Mouse (Mus musculus): ENCODE measurements at regions not wholly inside any gene's neighbourhood (a gene's known extent, or its start where the extent isn't known, plus 50 kb on each side); places are given as distances from the start of the nearest gene placed in this dataset.

- in situ Hi-C loops (cut with MboI; ENCODE audit: low sequenced_read_pairs in 2 of 2, unreplicated experiment in 2 of 2), result no loop called here
- H3K4me3 ChIP-seq (ENCODE audit: insufficient read depth in 1 of 2, low read depth in 1 of 2, low read length in 2 of 2, poor library complexity in 1 of 2, severe bottlenecking in 1 of 2), result no peak overlapping the region
- H3K9me3 ChIP-seq (ENCODE audit: control insufficient read depth, insufficient read depth, low read depth, low read length), result no peaks in the 10 kb centered on the region
- TF ChIP-seq MAFK (IDR thresholded peaks at IDR 0.05; ENCODE audit: insufficient read depth, low read depth, low read length), result no peak
- TF ChIP-seq HCFC1 (IDR thresholded peaks at IDR 0.05; ENCODE audit: borderline replicate concordance, insufficient read depth, low read length), result no peak
- TF ChIP-seq ZC3H11A (IDR thresholded peaks at IDR 0.05; ENCODE audit: borderline replicate concordance, low read depth, low read length), result no peak
- TF ChIP-seq ZNF384 (IDR thresholded peaks at IDR 0.05; ENCODE audit: low read depth, low read length), result no peak
- no peak for TF ChIP-seq CHD2 (IDR thresholded peaks at IDR 0.05; ENCODE audit: low read depth, low read length)
- no peak for DNase-seq (ENCODE audit: low read depth, low spot score)
- H3K27ac ChIP-seq (ENCODE audit: insufficient read depth, low read depth, low read length, poor library complexity, severe bottlenecking), result no peak overlapping the region
- peaks cover 0 to 9% of the 10 kb centered on the region in 2 experiments; a peak in 1 of 4 replicates for H3K4me1 ChIP-seq (ENCODE audit: control insufficient read depth in 2 of 2, insufficient read depth in 2 of 2, low read length in 2 of 2, poor library complexity in 1 of 2)
- no peaks in the 10 kb centered on the region for H3K36me3 ChIP-seq (ENCODE audit: control insufficient read depth, insufficient read depth, low read length, poor library complexity, severe bottlenecking)
- no peak overlapping the region for H3K9ac ChIP-seq (ENCODE audit: insufficient read depth, low read depth, low read length, poor library complexity, severe bottlenecking)
Measured at GRCm38 (mm10) chr9:61077807-61078206, 283.5 kb downstream of the Uaca start.

GRCm38 (mm10) chr9:61081474-61082021, 287.2 kb downstream of the Uaca start:
- DNase-seq (ENCODE audit: low read depth, low spot score), result no peak
- no peak overlapping the region for H3K9ac ChIP-seq (ENCODE audit: insufficient read depth, low read depth, low read length, poor library complexity, severe bottlenecking)
- no peak overlapping the region for H3K27ac ChIP-seq (ENCODE audit: insufficient read depth, low read depth, low read length, poor library complexity, severe bottlenecking)
- TF ChIP-seq CHD2 (IDR thresholded peaks at IDR 0.05; ENCODE audit: low read depth, low read length), result no peak
- TF ChIP-seq HCFC1 (IDR thresholded peaks at IDR 0.05; ENCODE audit: borderline replicate concordance, insufficient read depth, low read length), result no peak
- TF ChIP-seq ZC3H11A (IDR thresholded peaks at IDR 0.05; ENCODE audit: borderline replicate concordance, low read depth, low read length), result no peak
- H3K36me3 ChIP-seq (ENCODE audit: control insufficient read depth, insufficient read depth, low read length, poor library complexity, severe bottlenecking), result no peaks in the 10 kb centered on the region
- peaks cover 0 to 2% of the 10 kb centered on the region in 2 experiments; a peak in 1 of 4 replicates for H3K4me1 ChIP-seq (ENCODE audit: control insufficient read depth in 2 of 2, insufficient read depth in 2 of 2, low read length in 2 of 2, poor library complexity in 1 of 2)
- H3K9me3 ChIP-seq (ENCODE audit: control insufficient read depth, insufficient read depth, low read depth, low read length), result no peaks in the 10 kb centered on the region
- in situ Hi-C loops (cut with MboI; ENCODE audit: low sequenced_read_pairs in 2 of 2, unreplicated experiment in 2 of 2), result no loop called here
- H3K4me3 ChIP-seq (ENCODE audit: insufficient read depth in 1 of 2, low read depth in 1 of 2, low read length in 2 of 2, poor library complexity in 1 of 2, severe bottlenecking in 1 of 2), result no peak overlapping the region

GRCm38 (mm10) chr9:61084655-61085230, 287.4 kb upstream of the Tle3 start:
- H3K36me3 ChIP-seq (ENCODE audit: control insufficient read depth, insufficient read depth, low read length, poor library complexity, severe bottlenecking), result no peaks in the 10 kb centered on the region
- TF ChIP-seq ZNF384 (IDR thresholded peaks at IDR 0.05; ENCODE audit: low read depth, low read length) (no peak), ZC3H11A (IDR thresholded peaks at IDR 0.05; ENCODE audit: borderline replicate concordance, low read depth, low read length) (no peak), HCFC1 (IDR thresholded peaks at IDR 0.05; ENCODE audit: borderline replicate concordance, insufficient read depth, low read length) (no peak), CHD2 (IDR thresholded peaks at IDR 0.05; ENCODE audit: low read depth, low read length) (no peak), MAFK (IDR thresholded peaks at IDR 0.05; ENCODE audit: insufficient read depth, low read depth, low read length) (no peak)
- in situ Hi-C loops (cut with MboI; ENCODE audit: low sequenced_read_pairs in 2 of 2, unreplicated experiment in 2 of 2), result no loop called here
- H3K9me3 ChIP-seq (ENCODE audit: control insufficient read depth, insufficient read depth, low read depth, low read length), result no peaks in the 10 kb centered on the region
- H3K4me3 ChIP-seq (ENCODE audit: insufficient read depth in 1 of 2, low read depth in 1 of 2, low read length in 2 of 2, poor library complexity in 1 of 2, severe bottlenecking in 1 of 2), result no peak overlapping the region
- no peak overlapping the region for H3K27ac ChIP-seq (ENCODE audit: insufficient read depth, low read depth, low read length, poor library complexity, severe bottlenecking)
- H3K9ac ChIP-seq (ENCODE audit: insufficient read depth, low read depth, low read length, poor library complexity, severe bottlenecking), result no peak overlapping the region
- H3K4me1 ChIP-seq (ENCODE audit: control insufficient read depth in 2 of 2, insufficient read depth in 2 of 2, low read length in 2 of 2, poor library complexity in 1 of 2), result peaks cover 0 to 2% of the 10 kb centered on the region in 2 experiments; a peak in 1 of 4 replicates
- no peak for DNase-seq (ENCODE audit: low read depth, low spot score)

- Histone ChIP-seq H3K9me3 (ENCODE audit: control insufficient read depth, insufficient read depth, low read depth, low read length) (no peaks in the 10 kb centered on the region), H3K27ac (ENCODE audit: insufficient read depth, low read depth, low read length, poor library complexity, severe bottlenecking) (no peak overlapping the region), H3K9ac (ENCODE audit: insufficient read depth, low read depth, low read length, poor library complexity, severe bottlenecking) (no peak overlapping the region), H3K36me3 (ENCODE audit: control insufficient read depth, insufficient read depth, low read length, poor library complexity, severe bottlenecking) (no peaks in the 10 kb centered on the region), H3K4me3 (ENCODE audit: insufficient read depth in 1 of 2, low read depth in 1 of 2, low read length in 2 of 2, poor library complexity in 1 of 2, severe bottlenecking in 1 of 2) (no peak overlapping the region), H3K4me1 (ENCODE audit: control insufficient read depth in 2 of 2, insufficient read depth in 2 of 2, low read length in 2 of 2, poor library complexity in 1 of 2) (no peaks in the 10 kb centered on the region; a peak in 1 of 4 replicates)
- no peak for TF ChIP-seq MAFK (IDR thresholded peaks at IDR 0.05; ENCODE audit: insufficient read depth, low read depth, low read length)
- no peak for TF ChIP-seq ZC3H11A (IDR thresholded peaks at IDR 0.05; ENCODE audit: borderline replicate concordance, low read depth, low read length)
- TF ChIP-seq CHD2 (IDR thresholded peaks at IDR 0.05; ENCODE audit: low read depth, low read length), result no peak
- TF ChIP-seq HCFC1 (IDR thresholded peaks at IDR 0.05; ENCODE audit: borderline replicate concordance, insufficient read depth, low read length), result no peak
- no peak for TF ChIP-seq ZNF384 (IDR thresholded peaks at IDR 0.05; ENCODE audit: low read depth, low read length)
- in situ Hi-C loops (cut with MboI; ENCODE audit: low sequenced_read_pairs in 2 of 2, unreplicated experiment in 2 of 2), result no loop called here
- no peak for DNase-seq (ENCODE audit: low read depth, low spot score)
Measured at GRCm38 (mm10) chr9:61087035-61087434, 285.1 kb upstream of the Tle3 start.

All from ES-E14 (cell line).